Comparison of ENCODE assay signal across 8 mouse cellular contexts in genomic region chr9:63603849-63604248, GRCm38 (mm10). TPM values are rescaled to one million over a fixed set of nuclear protein-coding genes. Genes with fewer than 3 reads are reported as not detected.
DNase-seq lines count a peak whose midpoint lies in the region; ATAC-seq and TF ChIP-seq lines count a peak whose summit lies in the region.

No protein-coding gene starts in this region.

- H3K36me3 ChIP-seq in lung, embryonic 16.5 days (ENCODE audit: control insufficient read depth, insufficient read depth, low read length): no peaks in the 10 kb centered on the region
- H3K36me3 ChIP-seq in intestine, embryonic 14.5 days (ENCODE audit: control insufficient read depth, insufficient read depth, low read length): no peaks in the 10 kb centered on the region
- H3K36me3 ChIP-seq in liver, postnatal 0 days (replicated peaks; ENCODE audit: insufficient read depth, low read length): no peaks in the 10 kb centered on the region; the same call in 1 of the 2 replicates

- no peaks in the 10 kb centered on the region for H3K9me3 ChIP-seq in lung, embryonic 16.5 days (ENCODE audit: control insufficient read depth, low read length)
- H3K9me3 ChIP-seq in intestine, embryonic 14.5 days (ENCODE audit: control insufficient read depth, low read length): no peaks in the 10 kb centered on the region
- H3K9me3 ChIP-seq in liver, postnatal 0 days (ENCODE audit: low read length): no peaks in the 10 kb centered on the region

- H3K4me2 ChIP-seq in lung, embryonic 16.5 days (ENCODE audit: low read depth, low read length): peak overlapping the region; percentile 50
- H3K4me2 ChIP-seq in intestine, embryonic 14.5 days (ENCODE audit: low read length): peak overlapping the region; percentile 53
- peak overlapping the region; percentile 82 for H3K4me2 ChIP-seq in liver, postnatal 0 days (ENCODE audit: low read depth, low read length)

- peaks cover 15% of the 10 kb centered on the region for H3K4me1 ChIP-seq in lung, embryonic 16.5 days (replicated peaks; ENCODE audit: control insufficient read depth, insufficient read depth, low read length)
- H3K4me1 ChIP-seq in intestine, embryonic 14.5 days (replicated peaks; ENCODE audit: control insufficient read depth, insufficient read depth, low read length): peaks cover 13% of the 10 kb centered on the region; the same call in 1 of the 2 replicates
- peaks cover 17% of the 10 kb centered on the region for H3K4me1 ChIP-seq in liver, postnatal 0 days (ENCODE audit: insufficient read depth)

- 52% methylated on average over 6 of the region's 6 CpGs for whole genome bisulfite sequencing in lung, embryonic 16.5 days
- 51% methylated on average over 6 of the region's 6 CpGs for WGBS in intestine, embryonic 14.5 days
- WGBS in liver, postnatal 0 days (ENCODE audit: insufficient replicate concordance): 30% methylated on average over 6 of the region's 6 CpGs

- no peak for DNase-seq in lung, adult 18-20 months
- DNase-seq in cerebellum, postnatal 10 days: peak; percentile 35 to 44
- DNase-seq in intestine, embryonic 14.5 days (ENCODE audit: low spot score): no peak
- peak; percentile 30 for DNase-seq in liver, postnatal 0 days
- peak; percentile 72 for DNase-seq in thymus, postnatal 14 days
- DNase-seq in frontal cortex, postnatal 10 days (ENCODE audit: low spot score in 2 of 2): no peak
- DNase-seq in adrenal gland, adult 8-10 months: no peak

- no peak overlapping the region for H3K27ac ChIP-seq in lung, embryonic 16.5 days (ENCODE audit: low read length)
- H3K27ac ChIP-seq in intestine, embryonic 14.5 days (ENCODE audit: low read depth): no peak overlapping the region
- H3K27ac ChIP-seq in liver, postnatal 0 days (ENCODE audit: low read depth): 0 out of 2 replicates have a peak overlapping the region, but pooled peaks have one; percentile 25

- no peak for TF ChIP-seq EP300 in liver, postnatal 0 days (IDR thresholded peaks at IDR 0.05; ENCODE audit: low read depth)

- no peak overlapping the region for H3K9ac ChIP-seq in lung, embryonic 16.5 days (ENCODE audit: low read length)
- H3K9ac ChIP-seq in intestine, embryonic 14.5 days (ENCODE audit: low read length): no peak overlapping the region
- peak overlapping the region; percentile 94; the same call in 1 of the 2 replicates for H3K9ac ChIP-seq in liver, postnatal 0 days (replicated peaks)

- H3K27me3 ChIP-seq in lung, embryonic 16.5 days (ENCODE audit: control insufficient read depth, insufficient read depth, low read depth, low read length): no peaks in the 10 kb centered on the region
- H3K27me3 ChIP-seq in intestine, embryonic 14.5 days (replicated peaks; ENCODE audit: control insufficient read depth, insufficient read depth, low read length): no peaks in the 10 kb centered on the region
- no peaks in the 10 kb centered on the region for H3K27me3 ChIP-seq in liver, postnatal 0 days (ENCODE audit: insufficient read depth, low read length)

- no peak for ATAC-seq in lung, embryonic 16.5 days (ENCODE audit: low read depth)
- ATAC-seq in intestine, embryonic 14.5 days (replicated peaks; ENCODE audit: low FRiP score, low TSS enrichment, low read depth): no peak
- ATAC-seq in liver, postnatal 0 days: no peak

- TF ChIP-seq CTCF in liver, postnatal 0 days (IDR thresholded peaks at IDR 0.05; ENCODE audit: low read depth): no peak

- peak overlapping the region; percentile 73; the same call in 1 of the 2 replicates for H3K4me3 ChIP-seq in lung, embryonic 16.5 days (ENCODE audit: low read length)
- no peak overlapping the region for H3K4me3 ChIP-seq in intestine, embryonic 14.5 days (ENCODE audit: low read depth, low read length)
- H3K4me3 ChIP-seq in liver, postnatal 0 days (ENCODE audit: low read depth, low read length): peak overlapping the region; percentile 95

RNA-seq across cellular contexts. Expression of gene Aagab, which starts 1.4 kb away (rescaled TPM):
- polyA plus RNA-seq in lung, embryonic 16.5 days (2015; fragmentation: Nextera tagmentation; extraction: Ambion mirVana): 30.1 and 31.1 TPM in 2 replicates
- polyA plus RNA-seq in intestine, embryonic 14.5 days (2014; fragmentation: Nextera tagmentation; extraction: Ambion mirVana): 26.0 and 28.1 TPM in 2 replicates
- polyA plus RNA-seq in liver, postnatal 0 days (2015; fragmentation: Nextera tagmentation; extraction: Ambion mirVana): 12.8 and 14.2 TPM in 2 replicates
- total RNA-seq in adrenal gland, adult 8-10 months (2022): 10 to 100 TPM; 32.4 to 41.5 (median 36.8) TPM

RNA-seq across cellular contexts. Expression of gene Iqch, which starts 1.6 kb away (rescaled TPM):
- polyA plus RNA-seq in lung, embryonic 16.5 days (2015; fragmentation: Nextera tagmentation; extraction: Ambion mirVana): 0.21 and 0.53 TPM in 2 replicates
- polyA plus RNA-seq in intestine, embryonic 14.5 days (2014; fragmentation: Nextera tagmentation; extraction: Ambion mirVana): 0.09 TPM in 1 of 2 replicates, not detected in the other
- 0.08 and 0.09 TPM in 2 replicates for polyA plus RNA-seq in liver, postnatal 0 days (2015; fragmentation: Nextera tagmentation; extraction: Ambion mirVana)
- under 1 TPM; 0.07 to 0.12 (median 0.10) TPM for total RNA-seq in adrenal gland, adult 8-10 months (2022)

Comparison
In these comparisons a context has a peak if more than half of its experiments do, and no peak if none do; other contexts are left out.
1. DNase-seq: peak in cerebellum, postnatal 10 days (2 of 2), liver, postnatal 0 days (single experiment) and thymus, postnatal 14 days (single experiment); none in lung, adult 18-20 months (0 of 2), intestine, embryonic 14.5 days (single experiment), frontal cortex, postnatal 10 days (0 of 2) and adrenal gland, adult 8-10 months (single experiment).
2. Peak in every context shown above with its lines, with median percentiles within 50 percentile points of each other: H3K4me2 ChIP-seq.